Mouse (Mus musculus): ENCODE results near the gene Samd10. TPM values are rescaled to one million over a fixed set of nuclear protein-coding genes. Genes with fewer than 3 reads are reported as not detected.

The Samd10 gene
- polyA plus RNA-seq, 1 experiment from 2014 or later, result 9.4 TPM

Small RNA genes within 50 kb of the gene (microRNA-seq; reads per million reads assigned to microRNA genes)
- gene Mir7006 (ENCODE audit: borderline number of aligned reads), result not detected

Other genes starting within 250 kb of the Samd10 start
- gene Zgpat, start 234.3 kb downstream of the Samd10 start, polyA plus RNA-seq (2015; fragmentation: Nextera tagmentation; extraction: Ambion mirVana), result 36.4 and 37.6 TPM in 2 replicates
- gene Arfrp1, start 233.8 kb downstream of the Samd10 start, polyA plus RNA-seq (2015; fragmentation: Nextera tagmentation; extraction: Ambion mirVana), result 55.8 and 68.0 TPM in 2 replicates
- gene Lime1, start 219.1 kb downstream of the Samd10 start, polyA plus RNA-seq (2015; fragmentation: Nextera tagmentation; extraction: Ambion mirVana), result 35.7 and 40.7 TPM in 2 replicates
- 2.4 and 2.8 TPM in 2 replicates for gene Zbtb46, start 139.8 kb downstream of the Samd10 start, polyA plus RNA-seq (2015; fragmentation: Nextera tagmentation; extraction: Ambion mirVana)
- gene Abhd16b, start 106.0 kb downstream of the Samd10 start, polyA plus RNA-seq (2015; fragmentation: Nextera tagmentation; extraction: Ambion mirVana), result 0.14 TPM in 1 of 2 replicates, not detected in the other
- gene Tpd52l2, start 102.1 kb downstream of the Samd10 start, polyA plus RNA-seq (2015; fragmentation: Nextera tagmentation; extraction: Ambion mirVana), result 118 and 124 TPM in 2 replicates
- 76.1 and 86.7 TPM in 2 replicates for gene Dnajc5, start 78.7 kb downstream of the Samd10 start, polyA plus RNA-seq (2015; fragmentation: Nextera tagmentation; extraction: Ambion mirVana)
- 50.0 and 51.1 TPM in 2 replicates for gene Uckl1, start 14.3 kb downstream of the Samd10 start, polyA plus RNA-seq (2015; fragmentation: Nextera tagmentation; extraction: Ambion mirVana)
- 51.7 and 55.3 TPM in 2 replicates for gene Prpf6, start 7.3 kb downstream of the Samd10 start, polyA plus RNA-seq (2015; fragmentation: Nextera tagmentation; extraction: Ambion mirVana)
- gene Zfp512b, start 6.4 kb downstream of the Samd10 start, polyA plus RNA-seq (2015; fragmentation: Nextera tagmentation; extraction: Ambion mirVana), result 23.3 and 35.0 TPM in 2 replicates
- gene Gm29797, start 57.8 kb upstream of the Samd10 start, polyA plus RNA-seq (2015; fragmentation: Nextera tagmentation; extraction: Ambion mirVana), result 0.18 and 0.44 TPM in 2 replicates
- 13.9 and 14.1 TPM in 2 replicates for gene Sox18, start 72.4 kb upstream of the Samd10 start, polyA plus RNA-seq (2015; fragmentation: Nextera tagmentation; extraction: Ambion mirVana)
- 8.5 and 9.8 TPM in 2 replicates for gene Tcea2, start 81.1 kb upstream of the Samd10 start, polyA plus RNA-seq (2015; fragmentation: Nextera tagmentation; extraction: Ambion mirVana)
- 80.7 and 97.8 TPM in 2 replicates for gene Rgs19, start 94.8 kb upstream of the Samd10 start, polyA plus RNA-seq (2015; fragmentation: Nextera tagmentation; extraction: Ambion mirVana)
- gene Lkaaear1, start 99.2 kb upstream of the Samd10 start, polyA plus RNA-seq (2015; fragmentation: Nextera tagmentation; extraction: Ambion mirVana), result not detected in 2 replicates
- 0.12 and 0.14 TPM in 2 replicates for gene Oprl1, start 115.8 kb upstream of the Samd10 start, polyA plus RNA-seq (2015; fragmentation: Nextera tagmentation; extraction: Ambion mirVana)
- gene Myt1, start 164.1 kb upstream of the Samd10 start, polyA plus RNA-seq (2015; fragmentation: Nextera tagmentation; extraction: Ambion mirVana), result not detected in 2 replicates
- 42.0 and 52.9 TPM in 2 replicates for gene Pcmtd2, start 238.6 kb upstream of the Samd10 start, polyA plus RNA-seq (2015; fragmentation: Nextera tagmentation; extraction: Ambion mirVana)

All from thymus, postnatal 0 days (tissue).